Mouse (Mus musculus) heart, adult 8-10 months (tissue): Measurements from ENCODE around the gene Bcorl1. TPM values are rescaled to one million over a fixed set of nuclear protein-coding genes. Genes with fewer than 3 reads are reported as not detected.
A peak's percentile ranks its signal among the peaks of the same experiment; 100 is the strongest.

Source experiments
- DNase-seq: peaks from one replicate; pipeline ENCODE4 v3.0.0; 2022; ENCODE audit warnings: low spot score
- total RNA-seq, 4 experiments: library from RNA; stranded (reverse); gene quantifications; 2 replicates each; pipeline ENCODE4 v1.2.4; 2022

The Bcorl1 gene
- total RNA-seq, 4 experiments from 2014 or later, result 4.9 to 6.1 (median 5.5) TPM

DNA sequence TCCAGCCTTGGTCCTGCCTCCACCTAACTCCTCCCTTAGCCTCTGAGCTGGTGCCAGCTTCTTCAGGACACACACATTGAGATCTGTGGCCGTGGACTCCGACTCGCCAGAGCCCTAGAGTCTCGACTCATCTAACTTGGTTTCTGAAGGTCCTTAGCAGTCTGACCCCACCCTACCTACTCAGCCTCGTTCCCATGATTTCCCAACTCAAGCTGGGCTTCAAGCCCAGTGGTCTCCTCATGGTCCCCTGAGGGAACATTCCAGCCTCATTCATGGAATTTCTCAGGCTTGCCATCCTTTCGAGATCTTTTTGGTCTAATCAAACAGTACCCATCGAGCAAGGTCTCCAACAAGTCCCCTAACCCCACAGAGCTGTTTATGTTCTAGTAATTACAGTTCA lies 100.8 kb downstream of the Bcorl1 start:
- DNase-seq, result no peak

DNA sequence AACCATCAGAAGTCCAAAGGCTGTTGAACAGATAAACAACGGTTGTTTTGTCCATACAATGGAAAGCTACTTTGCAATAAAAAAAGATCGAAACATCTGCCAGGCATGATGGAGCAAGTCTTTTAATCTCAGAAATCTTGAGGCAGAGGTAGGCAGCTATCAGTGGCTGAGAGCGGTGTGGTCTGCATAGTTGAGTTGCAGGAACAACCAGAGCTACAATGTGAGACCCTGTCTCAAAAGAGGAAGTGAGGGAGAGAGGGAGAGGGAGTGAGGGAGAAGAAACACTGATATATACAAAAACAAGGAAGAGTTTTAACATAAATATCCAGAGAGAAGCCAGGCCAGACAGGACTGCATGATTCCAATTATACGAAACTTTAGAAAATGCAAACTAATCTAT lies 103.5 kb downstream of the Bcorl1 start:
- DNase-seq, result no peak

DNA sequence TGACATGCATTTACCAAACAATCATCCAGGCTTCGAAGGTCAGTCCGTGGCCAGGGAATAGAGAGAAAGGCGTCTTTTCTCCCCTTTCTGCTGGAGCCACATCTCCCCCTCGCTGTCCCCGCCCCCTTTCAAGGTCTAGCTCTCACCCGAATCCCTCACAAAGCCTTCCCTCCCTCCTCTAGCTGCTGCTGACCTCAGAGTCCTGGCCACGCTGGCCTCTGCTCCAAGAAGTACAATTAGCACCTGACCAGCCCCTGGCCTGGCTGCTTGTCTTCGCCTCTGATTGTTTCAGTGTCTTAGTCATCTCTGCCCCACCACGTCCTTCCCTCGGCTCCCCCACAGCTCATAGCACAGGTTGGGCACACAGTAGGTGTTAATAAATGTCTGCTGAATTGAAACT lies 108.5 kb downstream of the Bcorl1 start:
- DNase-seq, result no peak

DNA sequence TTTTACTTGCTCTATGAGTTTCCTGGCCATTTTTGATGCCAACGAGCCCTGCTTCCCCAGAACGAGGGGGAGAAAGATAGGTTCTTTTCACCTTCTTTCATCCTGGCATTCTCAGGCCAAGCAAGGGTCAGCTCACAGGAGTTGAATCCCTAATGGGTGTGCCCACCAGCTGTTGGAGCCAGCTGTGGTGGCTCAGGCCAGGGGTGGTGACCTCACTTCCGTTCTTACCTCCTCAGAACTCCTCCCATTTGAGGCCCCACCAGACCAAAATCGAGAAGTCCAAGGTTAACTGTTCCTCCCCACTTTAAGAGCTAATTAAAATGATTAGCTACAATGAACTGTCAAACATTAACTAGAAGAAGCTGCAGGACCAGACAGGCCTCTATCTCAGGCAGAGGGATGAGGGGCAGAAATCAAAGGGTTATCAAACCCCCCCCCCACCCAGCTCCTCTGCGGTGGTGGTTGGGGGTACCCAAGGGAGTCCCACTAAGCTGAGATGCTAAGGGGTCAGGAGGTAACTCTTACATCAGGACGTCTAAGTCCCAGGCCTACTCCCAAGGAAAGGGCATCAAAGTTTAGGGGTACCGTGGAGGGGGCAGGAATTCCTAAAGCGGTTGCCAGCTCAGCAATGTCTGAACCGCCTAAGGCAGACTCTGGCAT lies 111.2 kb downstream of the Bcorl1 start:
- no peak for DNase-seq

DNA sequence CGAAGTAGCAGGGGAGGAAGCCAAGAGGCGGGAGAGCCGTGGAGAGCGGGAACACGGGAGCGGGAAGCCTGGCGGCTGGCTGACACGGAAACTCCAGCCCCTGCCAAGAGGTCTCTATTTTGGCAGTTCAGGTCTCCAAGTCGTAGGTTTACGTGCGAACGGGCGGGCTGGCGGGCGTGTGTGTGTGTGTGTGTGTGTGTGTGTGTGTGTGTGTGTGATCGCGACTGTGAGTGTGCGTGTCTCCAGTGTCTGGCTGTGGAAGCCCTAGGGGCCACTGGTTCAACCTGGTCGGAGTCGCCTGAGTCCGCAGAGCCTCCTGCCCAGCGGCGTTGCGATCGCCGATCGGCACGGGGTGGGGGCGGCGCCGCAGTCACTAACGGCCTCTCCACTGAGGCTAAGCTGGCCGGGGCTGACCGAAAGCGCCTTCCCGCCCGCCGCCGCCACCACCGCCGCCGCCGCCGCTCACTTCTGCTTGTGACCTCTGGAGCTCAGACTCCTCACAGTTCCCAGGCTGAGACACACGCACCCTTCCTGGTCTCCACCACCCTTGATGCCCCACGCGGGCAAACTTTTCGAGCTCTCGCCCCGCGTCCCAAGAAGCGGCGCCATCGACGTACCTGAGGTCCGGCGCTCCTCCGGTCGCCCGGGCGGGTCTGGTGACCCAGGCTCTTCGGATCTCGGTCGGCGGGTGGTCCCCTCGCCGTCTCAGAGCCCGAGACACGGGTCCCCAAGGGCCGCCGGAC lies 111.9 kb downstream of the Bcorl1 start:
- DNase-seq, result no peak

DNA sequence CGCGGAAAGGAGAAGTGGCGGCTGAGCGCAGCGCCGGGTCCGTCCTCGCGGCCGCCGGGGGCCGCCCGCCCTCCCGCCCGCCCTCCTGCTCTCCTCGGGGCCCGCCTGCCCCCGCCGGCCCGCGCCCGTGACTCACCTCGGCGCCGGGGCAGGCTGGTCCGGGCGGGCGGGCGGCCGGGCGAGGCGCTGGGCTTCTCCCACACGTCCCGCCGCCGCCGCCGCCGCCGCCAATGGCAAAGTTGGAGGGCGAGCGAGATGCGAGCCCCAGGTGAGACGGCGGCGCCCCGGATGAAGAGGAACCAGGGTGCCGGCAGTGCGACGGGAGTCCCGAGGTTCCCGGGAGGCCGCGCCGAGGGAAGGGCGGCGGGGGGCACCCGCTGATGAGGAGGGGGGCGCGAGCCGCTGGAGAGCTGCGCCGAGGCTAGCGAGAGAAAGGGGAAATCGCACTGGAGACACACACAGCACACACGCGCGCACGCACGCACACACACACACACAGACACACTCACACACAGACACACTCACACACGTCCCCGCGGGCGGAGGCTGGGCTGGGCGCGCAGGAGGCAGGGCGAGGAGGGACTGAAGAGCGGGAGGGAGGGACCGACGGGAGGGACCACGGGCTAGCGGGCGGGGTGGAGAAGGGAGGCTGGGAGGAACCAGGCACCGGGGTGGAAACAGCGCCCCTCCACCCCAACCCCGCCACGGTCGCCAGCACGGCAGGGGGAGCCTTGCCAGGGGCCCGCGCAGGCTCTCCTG lies 112.8 kb downstream of the Bcorl1 start:
- DNase-seq, result peak; percentile 74

DNA sequence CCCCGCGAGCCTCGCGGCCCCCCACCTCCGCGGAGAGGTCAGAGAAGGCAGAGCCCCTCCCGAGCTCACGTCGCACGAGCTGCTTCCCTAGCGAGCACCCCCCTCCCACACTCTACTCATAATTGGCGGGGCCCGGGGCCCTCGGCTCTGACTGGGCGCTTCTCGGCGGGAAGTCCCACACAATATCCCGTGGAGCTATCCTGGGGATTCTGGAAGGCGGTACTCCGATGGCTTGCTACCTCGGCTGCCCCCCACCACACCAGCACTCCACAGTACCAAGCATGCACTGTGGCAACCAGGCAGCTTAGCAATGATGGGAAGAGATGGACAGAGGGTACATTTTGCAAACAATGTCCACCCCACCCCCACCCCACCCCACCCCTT lies 113.3 kb downstream of the Bcorl1 start:
- DNase-seq, result no peak

DNA sequence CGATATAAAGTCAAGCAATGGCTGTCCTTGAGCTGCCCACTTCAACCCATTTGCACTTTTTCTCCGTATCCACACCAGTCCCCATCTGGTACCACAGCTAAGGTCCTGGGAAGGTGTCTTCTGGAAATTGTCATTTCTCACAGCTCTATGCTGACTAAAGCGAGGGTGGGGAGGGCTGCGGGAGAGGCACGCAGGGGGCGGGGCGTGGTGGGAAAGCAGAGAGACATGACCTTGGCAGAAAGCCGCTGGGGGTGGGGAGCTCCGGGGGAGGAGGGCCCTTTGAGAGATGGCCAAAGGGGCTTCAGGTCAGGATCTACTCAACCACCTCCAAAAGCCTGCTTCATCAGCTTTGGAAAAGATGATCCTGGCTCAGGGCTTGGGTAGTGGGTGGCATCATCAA lies 113.9 kb downstream of the Bcorl1 start:
- no peak for DNase-seq

DNA sequence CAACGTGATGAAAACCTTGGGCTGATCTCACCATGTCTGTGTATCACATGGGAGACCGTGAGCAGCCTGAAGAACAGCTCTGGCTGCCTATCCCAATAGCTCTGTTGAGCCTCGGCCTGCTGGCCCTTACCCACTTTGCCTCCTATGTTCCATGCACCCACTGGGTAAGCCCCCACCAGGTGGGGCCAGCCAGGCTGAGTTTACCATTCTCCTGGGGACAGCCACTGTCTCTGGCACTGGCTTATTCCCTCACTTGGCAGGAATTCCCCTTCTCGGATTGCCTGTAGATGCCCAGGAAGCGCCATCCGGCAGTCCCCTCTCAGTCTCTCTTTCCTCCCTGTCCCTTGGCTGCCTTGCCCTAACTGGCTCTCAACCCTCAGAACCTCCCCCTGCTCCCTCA lies 115.8 kb downstream of the Bcorl1 start:
- no peak for DNase-seq

Other genes starting within 250 kb of the Bcorl1 start
- 1 to 10 TPM; 1.6 to 4.1 (median 2.6) TPM for gene Xpnpep2, start 232.6 kb upstream of the Bcorl1 start, total RNA-seq
- 1 to 10 TPM in 1 of 4 experiments, under 1 TPM in 3; 0.41 to 1.8 (median 0.76) TPM for gene Sash3, start 194.9 kb upstream of the Bcorl1 start, total RNA-seq
- 10 to 100 TPM; 31.4 to 44.8 (median 37.5) TPM for gene Zdhhc9, start 132.5 kb upstream of the Bcorl1 start, total RNA-seq
- gene Utp14a, start 84.5 kb upstream of the Bcorl1 start, total RNA-seq, result 10 to 100 TPM; 11.0 to 18.6 (median 17.0) TPM
- 1 to 10 TPM; 3.4 to 6.1 (median 4.2) TPM for gene Elf4, start 121.8 kb downstream of the Bcorl1 start, total RNA-seq
- 100 to 1,000 TPM in 1 of 4 experiments, 10 to 100 TPM in 3; 88.6 to 105 (median 94.1) TPM for gene Aifm1, start 172.2 kb downstream of the Bcorl1 start, total RNA-seq
- under 1 TPM in 3 of 4 experiments, not detected in 1; 0.28 to 0.40 (median 0.31) TPM for gene Rab33a, start 177.9 kb downstream of the Bcorl1 start, total RNA-seq